Mouse (Mus musculus): ENCODE data around the gene Synj2. TPM values are rescaled to one million over a fixed set of nuclear protein-coding genes. Genes with fewer than 3 reads are reported as not detected.

Gene Synj2
- 4.3 and 5.7 TPM in 2 replicates for polyA plus RNA-seq (2012; rRNA removed)

DNA sequence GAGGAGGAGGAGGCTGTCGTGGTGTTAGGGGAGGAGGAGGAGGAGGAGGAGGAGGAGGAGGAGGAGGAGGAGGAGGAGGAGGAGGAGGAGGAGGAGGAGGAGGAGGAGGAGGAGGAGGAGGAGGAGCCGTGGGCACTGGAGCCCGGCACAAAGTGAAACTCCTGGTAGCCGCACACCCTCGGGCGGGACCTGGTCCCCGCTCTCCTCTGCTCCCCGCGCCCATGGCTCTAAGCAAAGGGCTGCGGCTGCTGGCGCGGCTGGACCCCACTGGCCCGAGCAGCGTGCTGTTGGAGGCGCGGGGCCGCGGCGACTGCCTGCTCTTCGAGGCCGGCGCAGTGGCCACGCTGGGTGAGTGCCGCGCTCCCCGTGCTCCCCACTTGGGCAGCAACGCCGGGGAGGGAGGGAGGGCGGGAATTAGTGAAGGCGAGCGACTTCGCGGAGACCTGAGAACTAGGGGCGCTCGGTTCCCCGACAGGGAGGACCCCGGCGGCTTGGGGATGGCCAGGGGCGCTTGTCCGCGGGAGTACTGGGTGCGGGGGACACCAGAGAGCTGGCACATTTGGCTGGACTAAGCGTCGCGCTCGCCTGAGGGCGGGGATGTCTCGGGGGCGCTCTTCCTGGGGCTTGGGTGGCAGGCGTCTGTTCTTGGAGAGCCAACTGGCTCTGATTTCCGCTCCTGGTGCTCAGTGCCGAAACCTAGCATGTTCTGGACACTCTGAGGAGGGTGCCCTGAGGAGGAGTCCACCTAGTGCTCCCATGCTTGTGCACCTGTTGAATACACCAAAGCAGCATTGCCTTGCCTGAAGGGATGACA lies at the start of gene Synj2:
Synj2 (plus strand) TSS at position 51 of the 814 bp plus-strand sequence.
- no peak for DNase-seq (ENCODE audit: low read depth, low spot score)
- under 1% methylated on average over 47 of the region's 52 CpGs for WGBS

GRCm38 (mm10) chr17:5891933-5892683 lies 49.0 kb upstream of the Synj2 start:
- WGBS: 39% methylated on average over 9 of the region's 9 CpGs
- no peak for DNase-seq (ENCODE audit: low read depth, low spot score)

GRCm38 (mm10) chr17:5893092-5893491 lies 48.0 kb upstream of the Synj2 start:
- WGBS: 27% methylated on average over 7 of the region's 7 CpGs
- DNase-seq (ENCODE audit: low read depth, low spot score): peak; percentile 90

DNA sequence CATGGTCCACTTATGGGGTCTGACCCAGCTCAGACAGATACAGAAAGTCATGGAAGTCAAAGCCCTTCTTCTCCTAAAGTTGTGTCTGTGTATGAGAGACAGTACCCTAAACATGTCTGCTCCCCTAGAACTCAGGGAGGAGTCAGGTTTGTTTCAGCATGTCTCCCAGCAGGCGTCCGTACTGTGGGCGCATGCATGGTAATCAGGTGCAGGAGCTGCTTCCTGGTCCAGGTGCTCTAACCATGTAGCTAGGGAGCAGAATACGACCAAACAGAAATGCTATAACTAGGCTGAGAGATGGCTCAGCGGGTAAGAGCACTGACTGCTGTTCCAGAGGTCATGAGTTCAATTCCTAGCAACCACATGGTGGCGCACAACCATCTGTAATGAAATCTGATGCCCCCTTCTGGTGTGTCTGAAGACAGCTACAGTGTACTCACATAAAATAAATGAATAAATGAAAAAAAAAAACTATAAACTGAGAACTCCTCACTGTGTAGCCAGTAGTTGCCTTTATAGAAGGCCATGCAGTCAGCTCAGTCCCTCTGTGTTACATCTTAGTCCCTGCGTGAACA lies 47.4 kb upstream of the Synj2 start:
- WGBS: 43% methylated on average over 7 of the region's 7 CpGs
- DNase-seq (ENCODE audit: low read depth, low spot score): no peak

GRCm38 (mm10) chr17:5896066-5896465 lies 45.0 kb upstream of the Synj2 start:
- 23% methylated on average over 4 of the region's 4 CpGs for WGBS

DNA sequence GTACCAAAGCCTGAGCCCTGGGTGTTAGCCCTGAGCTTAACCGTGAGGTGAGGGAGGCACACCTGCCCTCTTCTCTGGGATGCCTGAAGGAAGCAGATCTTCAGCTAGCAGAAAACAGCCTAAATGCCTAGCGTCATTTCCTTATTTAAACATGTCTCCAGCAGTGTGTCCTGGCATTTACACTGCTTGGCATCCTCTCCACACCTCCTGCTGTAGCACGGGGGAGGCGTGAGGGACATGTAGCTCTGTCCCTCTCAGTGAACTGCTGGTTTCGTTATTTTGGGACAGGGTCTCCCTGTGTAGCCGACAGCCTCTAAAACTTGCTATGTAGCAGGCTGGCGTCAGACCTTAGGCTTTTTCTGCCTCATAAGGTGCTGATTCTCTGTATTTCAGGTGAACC lies 44.5 kb upstream of the Synj2 start:
- DNase-seq (ENCODE audit: low read depth, low spot score): no peak
- WGBS: 74% methylated on average over 7 of the region's 7 CpGs

More at GRCm38 (mm10) chr17:5896066-5896465, 45.0 kb upstream of the Synj2 start:
- DNase-seq (ENCODE audit: low read depth, low spot score): peak; percentile 54

DNA sequence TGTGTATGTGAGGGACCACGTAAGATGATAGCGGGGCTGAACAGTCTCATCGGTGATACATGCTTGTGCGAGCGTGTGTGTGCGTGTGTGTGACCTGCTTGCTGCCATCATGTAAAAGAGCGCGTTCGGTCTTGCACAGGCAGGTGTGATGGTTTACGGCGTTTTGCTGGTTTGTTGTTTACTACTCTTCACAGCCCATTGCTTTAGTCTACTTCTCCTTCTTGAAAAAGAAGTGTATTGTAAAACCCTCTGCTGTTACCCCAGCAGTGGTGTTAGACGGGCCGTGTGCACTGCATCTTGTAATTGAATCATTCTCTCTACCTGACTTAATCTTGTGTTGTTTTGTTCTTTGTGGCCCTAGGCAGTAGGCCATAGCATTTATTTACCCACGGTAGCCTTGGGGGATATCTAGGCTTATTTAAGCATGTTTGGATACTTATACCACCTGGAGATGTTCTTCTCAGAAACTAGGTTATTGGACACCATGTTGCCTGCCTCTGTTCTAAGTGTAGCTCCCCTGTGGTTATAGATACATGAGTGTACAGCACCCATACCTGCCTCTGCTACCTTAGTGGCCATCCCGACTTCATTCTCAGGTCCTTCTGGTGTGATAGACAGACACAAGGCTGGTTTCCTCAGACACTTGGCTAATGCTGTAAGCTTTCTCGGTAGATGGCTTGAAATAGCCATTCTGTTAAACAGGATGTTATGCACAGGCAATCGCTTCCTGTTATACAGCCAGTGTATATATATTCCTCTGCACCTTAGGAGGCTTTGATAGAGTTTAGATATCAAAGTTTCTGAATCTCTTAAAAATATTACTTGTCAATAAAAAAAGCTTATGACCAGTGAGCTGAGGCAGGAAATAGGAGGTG lies 43.5 kb upstream of the Synj2 start:
- WGBS: 90% methylated on average over 17 of the region's 17 CpGs
- DNase-seq (ENCODE audit: low read depth, low spot score): no peak

- WGBS: 91% methylated on average over 6 of the region's 6 CpGs
These were observed 41.8 kb upstream of the Synj2 start for GRCm38 (mm10) chr17:5899251-5899650.

GRCm38 (mm10) chr17:5901381-5901780 lies 39.7 kb upstream of the Synj2 start:
- 88% methylated on average over 5 of the region's 5 CpGs for WGBS
- no peak for DNase-seq (ENCODE audit: low read depth, low spot score)

More at GRCm38 (mm10) chr17:5899251-5899650, 41.8 kb upstream of the Synj2 start:
- DNase-seq (ENCODE audit: low read depth, low spot score): no peak

DNA sequence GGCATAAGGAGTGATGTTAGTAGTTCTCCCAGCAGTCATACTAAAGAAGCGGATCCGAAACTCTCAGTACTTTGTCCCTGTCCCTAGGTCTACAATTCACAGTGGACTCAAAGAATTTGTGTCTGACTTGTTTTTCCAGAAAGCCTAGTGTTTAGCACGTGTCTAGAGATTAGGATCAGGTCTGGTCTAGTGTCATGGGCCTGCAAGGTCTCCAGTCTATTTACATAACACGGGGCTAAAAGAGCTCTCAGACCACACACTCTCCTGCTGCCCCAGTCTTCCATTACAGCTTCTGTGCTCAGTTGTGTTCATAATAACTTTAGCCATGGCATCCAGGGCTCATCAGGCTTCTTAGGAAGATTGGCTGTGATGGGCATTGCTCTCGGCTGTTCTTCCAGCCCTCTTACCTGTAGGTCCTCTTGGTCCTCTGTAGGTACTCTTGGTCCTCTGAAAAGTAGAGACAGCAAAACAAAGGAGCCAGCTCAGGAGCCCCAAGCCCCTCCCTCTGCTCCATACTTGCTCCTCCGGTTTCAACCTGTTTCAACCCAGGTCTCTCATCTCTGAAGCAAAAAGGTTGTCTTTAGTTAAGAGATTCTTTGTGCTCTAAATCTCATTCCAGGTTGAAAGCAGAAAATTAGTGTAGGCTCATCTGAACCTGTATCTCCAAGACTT lies 37.3 kb upstream of the Synj2 start:
- no peak for DNase-seq (ENCODE audit: low read depth, low spot score)
- 78% methylated on average over 6 of the region's 6 CpGs for WGBS

GRCm38 (mm10) chr17:5909681-5910080 lies 31.4 kb upstream of the Synj2 start:
- 90% methylated on average over 4 of the region's 4 CpGs for WGBS
- no peak for DNase-seq (ENCODE audit: low read depth, low spot score)

DNA sequence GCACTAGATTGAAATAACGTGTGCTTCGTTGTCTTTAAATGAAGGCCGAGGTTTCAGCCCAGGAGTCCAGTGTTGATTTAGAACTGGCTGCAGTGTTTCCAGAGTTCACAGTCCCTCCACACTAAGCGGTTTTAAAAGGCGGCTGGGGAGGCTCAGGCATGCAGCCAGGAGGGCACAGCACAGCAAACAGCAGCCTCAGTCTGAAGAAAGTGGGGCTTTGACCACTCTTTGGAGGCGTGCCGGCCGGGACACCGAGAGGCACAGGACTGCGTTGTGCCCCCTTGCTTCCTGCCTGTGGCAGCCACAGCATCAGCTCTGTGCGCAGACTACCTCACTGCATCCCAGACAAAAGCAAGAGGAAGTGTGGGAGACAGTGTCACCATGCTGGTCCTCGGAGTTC lies 29.5 kb upstream of the Synj2 start:
- no peak for DNase-seq (ENCODE audit: low read depth, low spot score)
- 71% methylated on average over 12 of the region's 12 CpGs for WGBS

DNA sequence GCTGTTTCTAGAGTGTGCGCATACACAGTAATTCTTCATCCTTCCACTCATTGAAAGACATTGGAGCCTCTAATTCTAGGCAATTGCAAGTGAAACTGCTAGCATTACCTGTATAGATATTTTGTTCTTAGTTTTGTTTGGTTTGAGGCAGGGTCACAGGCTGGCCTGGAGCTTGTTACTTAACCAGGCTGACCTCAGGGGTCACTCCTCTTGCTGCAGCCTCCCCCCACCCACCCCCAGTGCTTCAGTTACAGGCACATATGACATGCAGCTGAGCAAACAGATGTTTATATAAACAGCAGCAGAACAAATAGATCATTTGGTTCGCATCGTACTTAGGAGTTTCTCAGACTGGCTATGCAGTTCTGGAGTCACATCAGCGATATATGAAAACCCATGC lies 28.3 kb upstream of the Synj2 start:
- no peak for DNase-seq (ENCODE audit: low read depth, low spot score)

GRCm38 (mm10) chr17:5914217-5914616 lies 26.9 kb upstream of the Synj2 start:
- DNase-seq (ENCODE audit: low read depth, low spot score): no peak
- WGBS: 77% methylated on average over 5 of the region's 5 CpGs

More for the DNA sequence above, 28.3 kb upstream of the Synj2 start:
- 54% methylated on average over 4 of the region's 4 CpGs for WGBS

DNA sequence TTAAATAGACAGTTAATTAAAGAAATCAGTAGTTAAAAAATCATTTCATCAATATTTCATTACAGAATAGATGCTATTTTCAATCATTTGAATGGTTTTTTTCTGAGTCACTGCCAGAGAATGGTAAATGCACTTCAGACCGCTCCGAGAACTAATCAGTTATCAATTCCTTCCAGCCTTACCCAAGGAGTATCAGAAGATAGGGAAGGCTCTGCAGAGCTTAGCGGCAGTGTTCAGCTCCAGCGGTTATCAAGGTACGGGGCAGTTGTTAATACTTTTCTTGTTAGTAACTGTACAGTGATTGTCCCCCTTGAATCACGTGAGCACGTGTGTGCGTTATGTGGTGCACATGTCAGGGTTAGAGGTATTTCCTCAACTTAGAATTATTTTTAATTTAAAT lies 19.1 kb upstream of the Synj2 start:
- WGBS: 96% methylated on average over 8 of the region's 8 CpGs
- DNase-seq (ENCODE audit: low read depth, low spot score): no peak

DNA sequence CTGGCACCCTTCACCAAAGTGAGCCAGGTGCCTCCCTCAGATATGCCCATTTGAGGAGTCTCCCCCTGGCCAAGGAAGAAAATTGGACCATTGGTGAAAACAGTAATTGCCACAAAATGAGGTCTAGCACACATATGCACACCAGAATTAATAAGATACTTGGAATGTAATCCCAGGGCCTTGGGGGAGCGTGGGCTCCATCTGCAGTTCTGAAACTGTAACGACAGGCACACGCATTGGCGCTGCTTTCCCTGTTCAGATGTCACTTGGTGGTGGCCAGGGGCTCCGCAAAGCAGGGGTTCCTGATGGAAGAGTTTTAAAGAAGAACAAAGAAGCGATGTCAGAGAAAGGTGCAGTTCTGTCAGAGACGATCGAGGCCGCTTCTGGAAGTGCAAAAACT lies 17.8 kb upstream of the Synj2 start:
- 86% methylated on average over 9 of the region's 9 CpGs for WGBS
- no peak for DNase-seq (ENCODE audit: low read depth, low spot score)

- DNase-seq (ENCODE audit: low read depth, low spot score): no peak
- 76% methylated on average over 8 of the region's 8 CpGs for WGBS
These were observed 16.8 kb upstream of the Synj2 start for GRCm38 (mm10) chr17:5924238-5924637.

- no peak for DNase-seq (ENCODE audit: low read depth, low spot score)
These were observed 14.4 kb upstream of the Synj2 start for GRCm38 (mm10) chr17:5926710-5927109.

DNA sequence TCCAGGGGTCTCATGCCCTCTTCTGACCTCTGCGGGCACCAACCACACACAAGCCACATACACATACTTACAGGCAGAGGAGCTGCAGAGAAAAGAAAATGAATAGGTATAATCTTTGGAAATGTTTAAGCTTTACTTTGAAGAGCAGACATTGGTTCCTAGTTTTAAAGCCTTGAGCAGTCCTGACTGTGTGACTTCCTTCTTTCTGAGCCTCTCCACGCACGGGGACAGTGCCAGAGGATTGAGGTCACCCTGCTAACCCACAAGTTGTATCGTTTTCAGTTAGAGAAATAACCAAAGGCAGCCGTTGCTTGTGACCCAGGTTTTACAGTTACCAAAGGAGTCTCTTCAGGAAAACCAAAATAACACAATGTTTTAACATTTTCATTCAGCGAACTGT lies 12.0 kb upstream of the Synj2 start:
- 85% methylated on average over 6 of the region's 6 CpGs for WGBS

More at GRCm38 (mm10) chr17:5926710-5927109, 14.4 kb upstream of the Synj2 start:
- 41% methylated on average over 7 of the region's 7 CpGs for WGBS

More for the DNA sequence above, 12.0 kb upstream of the Synj2 start:
- no peak for DNase-seq (ENCODE audit: low read depth, low spot score)
